Mouse (Mus musculus) embryonic facial prominence, embryonic 13.5 days (tissue): ENCODE data around the gene Tmem63a. TPM values are rescaled to one million over a fixed set of nuclear protein-coding genes. Genes with fewer than 3 reads are reported as not detected.
A peak's percentile ranks its signal among the peaks of the same experiment; 100 is the strongest.

Source experiments
- ATAC-seq: fragments of 200-750 bp; cut with Nextera tagmentation; 2 replicates; pipeline ENCODE4 v1.8.0; 2017; ENCODE audit warnings: low read depth; ENCODE audit not compliant: insufficient number of reproducible peaks, insufficient read depth, low FRiP score, low TSS enrichment
- H3K27ac ChIP-seq: fragments of 300-500 bp; sonication (generic); 2 replicates; pipeline ENCODE4 v1.5.1; 2015; ENCODE audit warnings: moderate library complexity, mild to moderate bottlenecking, inconsistent platforms
- H3K27me3 ChIP-seq: fragments of 300-500 bp; sonication (generic); 2 replicates; pipeline ENCODE4 v1.6.1; 2015; ENCODE audit warnings: mild to moderate bottlenecking, inconsistent platforms
- H3K36me3 ChIP-seq: fragments of 300-500 bp; sonication (generic); 2 replicates; pipeline ENCODE4 v1.6.1; 2015; ENCODE audit warnings: mild to moderate bottlenecking, inconsistent platforms
- H3K4me1 ChIP-seq: fragments of 300-500 bp; sonication (generic); 2 replicates; pipeline ENCODE4 v1.6.1; 2015; ENCODE audit warnings: inconsistent platforms
- H3K4me2 ChIP-seq: fragments of 300-500 bp; sonication (generic); 2 replicates; pipeline ENCODE4 v1.6.1; 2015; ENCODE audit warnings: moderate library complexity, mild to moderate bottlenecking, inconsistent platforms
- H3K4me3 ChIP-seq: fragments of 300-500 bp; sonication (generic); 2 replicates; pipeline ENCODE4 v1.5.1; 2015; ENCODE audit warnings: mild to moderate bottlenecking, inconsistent platforms
- H3K9ac ChIP-seq: fragments of 300-500 bp; sonication (generic); 2 replicates; pipeline ENCODE4 v1.6.1; 2015; ENCODE audit warnings: mild to moderate bottlenecking, inconsistent platforms
- H3K9me3 ChIP-seq: fragments of 300-500 bp; sonication (generic); 2 replicates; pipeline ENCODE4 v1.6.1; 2016; ENCODE audit warnings: inconsistent platforms
- WGBS: fragments of 180-500 bp; shearing (Covaris S2); methylation state at CpG from one replicate; pipeline ENCODE4 v1.1.7; 2015; ENCODE audit warnings: mixed read lengths; 5-methylcytosine and 5-hydroxymethylcytosine counted together
- polyA plus RNA-seq: library from polyadenylated mRNA; unstranded; fragments of >200 nt; fragmentation: Nextera tagmentation; extraction: Ambion mirVana; gene quantifications from 2 replicates; pipeline ENCODE4 v1.2.1, GENCODE M21; 2015

Tmem63a gene
- polyA plus RNA-seq, 1 experiment from 2014 or later: 13.7 TPM

DNA sequence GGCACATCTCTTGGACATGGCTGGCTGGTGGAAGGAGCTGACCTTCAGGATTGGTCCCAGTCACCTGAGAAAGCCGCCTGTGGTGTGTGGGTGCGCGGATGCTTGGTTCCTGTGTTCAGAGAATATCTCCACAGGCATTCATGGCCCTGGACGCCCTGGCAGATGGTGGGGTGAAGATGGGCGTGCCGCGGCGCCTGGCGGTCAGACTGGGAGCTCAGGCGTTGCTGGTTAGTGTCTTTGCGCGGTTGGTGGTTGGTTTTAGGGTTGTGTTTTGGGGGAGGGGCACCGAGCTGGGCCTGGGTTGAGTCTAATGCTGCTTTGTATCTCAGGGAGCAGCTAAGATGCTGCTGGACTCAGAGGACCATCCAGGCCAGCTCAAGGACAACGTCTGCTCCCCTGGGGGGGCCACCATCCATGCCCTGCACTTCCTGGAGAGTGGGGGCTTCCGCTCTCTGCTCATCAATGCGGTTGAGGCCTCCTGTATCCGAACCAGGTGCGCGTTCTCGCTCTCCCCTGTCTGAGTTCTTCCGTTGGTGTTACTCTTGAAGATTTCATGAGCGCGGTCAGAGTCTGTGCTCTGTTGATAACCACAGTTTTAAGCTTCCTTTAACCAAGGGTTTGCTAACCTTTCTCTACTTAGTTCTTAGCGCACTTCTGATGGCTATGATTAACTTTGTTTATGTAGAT, 35.5 kb upstream of the Tmem63a start:
- no peak overlapping the region for H3K4me3 ChIP-seq

DNA sequence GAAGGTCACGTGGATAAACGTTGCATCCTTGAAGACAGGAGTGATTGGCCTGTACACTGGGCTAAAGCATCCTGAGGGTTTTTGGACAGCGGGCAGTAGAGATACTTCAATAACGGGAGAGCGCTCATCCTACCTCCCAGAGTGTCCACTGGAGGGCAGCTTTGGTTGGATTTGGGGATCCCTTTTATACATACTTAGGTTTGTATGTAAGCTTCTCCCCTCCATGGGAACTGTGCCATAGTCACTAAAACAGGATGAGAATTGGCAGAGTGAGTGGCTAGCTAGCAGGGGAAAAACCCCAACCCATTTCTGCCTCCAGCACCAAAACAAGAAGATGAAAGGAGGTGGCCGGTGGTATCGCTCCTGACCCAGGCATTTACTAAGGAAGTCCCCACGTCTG, 31.0 kb upstream of the Tmem63a start:
- H3K9ac ChIP-seq: no peak overlapping the region
- peak overlapping the region; percentile 57 for H3K27ac ChIP-seq
- ATAC-seq: no peak
- H3K9me3 ChIP-seq: no peaks in the 10 kb centered on the region
- no peak overlapping the region for H3K4me3 ChIP-seq
- peak overlapping the region; percentile 44 for H3K4me2 ChIP-seq
- H3K36me3 ChIP-seq: peaks cover 29% of the 10 kb centered on the region
- H3K27me3 ChIP-seq: no peaks in the 10 kb centered on the region
- peaks cover 35% of the 10 kb centered on the region for H3K4me1 ChIP-seq
- 51% methylated on average over 8 of the region's 8 CpGs for WGBS

More for the DNA sequence above, 35.5 kb upstream of the Tmem63a start:
- Histone ChIP-seq H3K27me3 (no peaks in the 10 kb centered on the region), H3K36me3 (peaks cover 34% of the 10 kb centered on the region), H3K9ac (no peak overlapping the region), H3K4me2 (peak overlapping the region; percentile 84; the same call in 1 of the 2 replicates), H3K9me3 (no peaks in the 10 kb centered on the region), H3K27ac (no peak overlapping the region), H3K4me1 (peaks cover 27% of the 10 kb centered on the region)
- WGBS: 90% methylated on average over 24 of the region's 24 CpGs
- ATAC-seq: no peak

DNA sequence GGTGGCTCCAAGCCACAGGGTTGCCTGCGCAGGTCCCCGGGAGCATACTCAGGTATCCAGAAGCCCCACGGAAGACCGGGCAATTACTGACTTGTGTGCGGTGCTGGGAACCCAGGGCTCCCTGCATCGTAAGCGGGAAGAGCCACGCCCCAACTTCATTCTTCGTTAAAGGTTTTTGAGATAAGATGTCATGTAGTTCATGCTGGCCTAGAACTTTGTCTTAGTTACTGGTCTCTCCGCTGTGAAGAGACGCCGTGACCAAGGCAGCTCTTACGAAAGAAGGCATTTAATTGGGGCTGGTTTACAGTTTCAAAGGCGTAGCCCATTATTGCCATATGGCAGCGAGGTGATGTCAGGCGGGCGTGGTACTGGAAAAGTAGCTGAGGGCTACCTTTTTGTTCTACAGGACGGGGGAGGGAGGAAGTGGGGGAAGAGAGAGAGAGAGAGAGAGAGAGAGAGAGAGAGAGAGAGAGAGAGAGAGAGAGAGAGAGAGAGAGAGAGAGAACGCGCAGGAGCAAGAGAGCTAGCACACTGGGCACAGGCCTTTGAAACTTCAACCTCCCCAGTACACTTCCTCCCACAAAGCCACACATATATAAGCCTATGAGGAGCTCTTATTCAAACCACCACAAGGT, 30.4 kb upstream of the Tmem63a start:
- Histone ChIP-seq H3K4me2 (peak overlapping the region; percentile 44), H3K4me1 (peaks cover 30% of the 10 kb centered on the region), H3K4me3 (peak overlapping the region; percentile 9; the same call in 1 of the 2 replicates), H3K36me3 (peaks cover 23% of the 10 kb centered on the region), H3K27ac (peak overlapping the region; percentile 57; the same call in 1 of the 2 replicates), H3K9me3 (no peaks in the 10 kb centered on the region), H3K27me3 (no peaks in the 10 kb centered on the region), H3K9ac (no peak overlapping the region)
- no peak for ATAC-seq
- WGBS: 30% methylated on average over 20 of the region's 20 CpGs

DNA sequence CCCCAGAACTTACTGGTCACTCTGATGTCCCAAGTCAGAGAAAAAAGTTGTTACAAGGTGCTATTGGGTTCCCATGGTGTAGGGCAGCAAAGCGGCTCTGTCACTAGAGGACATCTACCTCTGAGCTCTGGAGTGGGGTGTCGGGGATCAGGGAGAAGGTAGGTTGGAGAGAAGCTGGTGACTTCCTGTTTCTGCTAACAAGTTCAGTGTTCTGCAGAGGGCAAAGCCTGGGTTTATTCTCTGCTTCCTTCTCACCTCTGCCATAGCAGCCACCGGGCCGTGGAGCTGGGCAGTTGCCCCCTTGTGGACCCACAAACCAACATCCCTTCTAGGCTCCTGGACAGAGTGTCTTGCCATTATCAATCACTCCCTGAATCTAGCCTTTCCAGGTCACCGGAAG, 29.4 kb upstream of the Tmem63a start:
- no peaks in the 10 kb centered on the region for H3K27me3 ChIP-seq
- H3K9ac ChIP-seq: no peak overlapping the region
- no peak overlapping the region for H3K27ac ChIP-seq
- peaks cover 13% of the 10 kb centered on the region for H3K36me3 ChIP-seq
- H3K4me3 ChIP-seq: no peak overlapping the region
- H3K4me2 ChIP-seq: no peak overlapping the region
- no peak for ATAC-seq
- H3K9me3 ChIP-seq: no peaks in the 10 kb centered on the region
- WGBS: 83% methylated on average over 5 of the region's 5 CpGs
- peaks cover 30% of the 10 kb centered on the region for H3K4me1 ChIP-seq

DNA sequence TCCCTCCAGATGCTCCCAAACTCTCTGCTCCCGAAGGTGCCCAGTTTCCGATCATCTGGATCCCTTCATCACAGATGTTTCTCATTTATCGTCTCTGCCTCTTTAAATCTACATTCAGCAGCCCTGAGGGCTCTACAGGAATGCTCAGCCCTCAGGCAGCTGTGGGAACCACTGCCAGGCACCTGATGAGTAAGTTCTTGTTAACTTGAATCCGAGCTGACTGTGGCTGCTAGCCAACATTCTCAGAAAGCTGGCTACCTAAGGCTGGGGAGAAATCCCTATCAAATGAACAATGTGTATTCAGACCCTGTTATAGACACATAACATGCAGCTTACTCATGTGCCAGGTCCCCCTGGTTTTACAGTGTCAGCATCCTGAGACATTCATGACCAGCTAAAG, 28.3 kb upstream of the Tmem63a start:
- H3K4me2 ChIP-seq: no peak overlapping the region
- H3K4me1 ChIP-seq: peaks cover 30% of the 10 kb centered on the region
- 0 out of 2 replicates have a peak, but pooled peaks have one; percentile 33 for ATAC-seq
- 13% methylated on average over 4 of the region's 4 CpGs for WGBS
- H3K36me3 ChIP-seq: 0 out of 2 replicates have a peak, but pooled peaks cover 5% of the 10 kb centered on the region
- H3K4me3 ChIP-seq: no peak overlapping the region
- no peak overlapping the region for H3K9ac ChIP-seq
- no peaks in the 10 kb centered on the region for H3K27me3 ChIP-seq
- peak overlapping the region; percentile 39; the same call in 1 of the 2 replicates for H3K27ac ChIP-seq
- no peaks in the 10 kb centered on the region for H3K9me3 ChIP-seq

DNA sequence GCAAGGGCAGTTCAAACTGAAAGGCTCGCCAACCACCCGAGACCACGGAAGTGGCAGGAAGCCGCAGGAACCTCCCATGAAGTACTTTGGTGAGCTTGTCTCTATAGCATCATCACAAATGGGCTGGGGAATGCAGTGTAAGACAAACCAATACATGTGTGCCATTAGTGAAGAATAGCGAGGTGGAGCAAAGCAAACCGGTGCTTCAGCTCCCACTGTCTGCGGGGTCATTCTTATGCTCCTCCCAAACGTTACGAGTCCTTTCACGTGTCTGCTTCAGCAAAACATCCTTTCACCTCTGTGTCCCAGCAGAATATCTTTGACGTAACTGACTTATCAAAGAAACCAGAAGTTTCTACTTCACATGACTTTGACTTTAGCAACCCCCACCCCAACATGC, 25.7 kb upstream of the Tmem63a start:
- H3K4me2 ChIP-seq: no peak overlapping the region
- no peak for ATAC-seq
- no peak overlapping the region for H3K4me3 ChIP-seq
- H3K27me3 ChIP-seq: no peaks in the 10 kb centered on the region
- H3K27ac ChIP-seq: no peak overlapping the region
- H3K9ac ChIP-seq: no peak overlapping the region
- no peaks in the 10 kb centered on the region for H3K36me3 ChIP-seq
- WGBS: 85% methylated on average over 11 of the region's 11 CpGs
- no peaks in the 10 kb centered on the region for H3K9me3 ChIP-seq
- peaks cover 25% of the 10 kb centered on the region for H3K4me1 ChIP-seq

DNA sequence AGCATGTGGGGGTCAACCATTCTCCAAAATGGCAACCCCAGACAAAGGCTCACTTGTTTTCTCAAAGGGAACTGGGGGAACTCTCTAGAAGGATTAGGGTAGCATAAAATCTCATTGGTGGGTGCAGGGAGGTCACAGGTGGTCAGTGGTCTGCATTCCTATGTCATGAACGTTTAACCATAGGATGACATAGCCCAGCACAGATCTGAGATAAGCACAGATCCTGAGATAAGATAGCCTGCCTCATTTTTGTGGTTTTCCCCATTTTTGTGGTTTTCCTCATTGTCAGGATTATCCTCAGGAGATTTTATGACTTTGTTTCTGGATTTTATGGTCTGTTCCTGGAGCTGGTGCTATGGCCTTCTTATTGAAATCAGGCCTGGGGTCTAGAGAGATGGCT, 25.1 kb upstream of the Tmem63a start:
- Histone ChIP-seq H3K9me3 (no peaks in the 10 kb centered on the region), H3K9ac (no peak overlapping the region), H3K4me2 (no peak overlapping the region), H3K27me3 (no peaks in the 10 kb centered on the region), H3K4me1 (peaks cover 19% of the 10 kb centered on the region), H3K4me3 (no peak overlapping the region), H3K27ac (no peak overlapping the region), H3K36me3 (no peaks in the 10 kb centered on the region)
- ATAC-seq: no peak
- 34% methylated on average over 1 of the region's 1 CpGs for WGBS

DNA sequence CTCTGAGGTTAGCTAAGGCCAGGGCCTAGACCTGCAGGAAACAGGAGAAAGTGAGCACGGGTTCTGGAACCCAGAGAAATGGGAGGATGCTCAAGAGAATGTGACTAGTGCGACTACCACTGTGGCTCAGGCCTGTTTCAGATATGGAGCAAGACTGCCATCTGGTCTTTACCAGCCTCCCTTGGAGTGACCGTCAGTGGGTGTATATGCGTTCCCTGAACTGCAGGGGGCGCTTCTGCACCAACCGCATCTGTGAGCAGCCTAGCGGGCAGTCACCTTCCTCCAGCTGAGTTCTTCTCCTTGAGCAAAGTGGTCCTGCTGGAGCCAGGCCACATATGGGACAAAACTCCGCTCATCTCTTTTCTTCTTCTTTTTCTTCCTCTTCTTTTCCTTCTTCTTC, 22.5 kb upstream of the Tmem63a start:
- no peak for ATAC-seq
- WGBS: 27% methylated on average over 8 of the region's 8 CpGs
- H3K36me3 ChIP-seq: no peaks in the 10 kb centered on the region

DNA sequence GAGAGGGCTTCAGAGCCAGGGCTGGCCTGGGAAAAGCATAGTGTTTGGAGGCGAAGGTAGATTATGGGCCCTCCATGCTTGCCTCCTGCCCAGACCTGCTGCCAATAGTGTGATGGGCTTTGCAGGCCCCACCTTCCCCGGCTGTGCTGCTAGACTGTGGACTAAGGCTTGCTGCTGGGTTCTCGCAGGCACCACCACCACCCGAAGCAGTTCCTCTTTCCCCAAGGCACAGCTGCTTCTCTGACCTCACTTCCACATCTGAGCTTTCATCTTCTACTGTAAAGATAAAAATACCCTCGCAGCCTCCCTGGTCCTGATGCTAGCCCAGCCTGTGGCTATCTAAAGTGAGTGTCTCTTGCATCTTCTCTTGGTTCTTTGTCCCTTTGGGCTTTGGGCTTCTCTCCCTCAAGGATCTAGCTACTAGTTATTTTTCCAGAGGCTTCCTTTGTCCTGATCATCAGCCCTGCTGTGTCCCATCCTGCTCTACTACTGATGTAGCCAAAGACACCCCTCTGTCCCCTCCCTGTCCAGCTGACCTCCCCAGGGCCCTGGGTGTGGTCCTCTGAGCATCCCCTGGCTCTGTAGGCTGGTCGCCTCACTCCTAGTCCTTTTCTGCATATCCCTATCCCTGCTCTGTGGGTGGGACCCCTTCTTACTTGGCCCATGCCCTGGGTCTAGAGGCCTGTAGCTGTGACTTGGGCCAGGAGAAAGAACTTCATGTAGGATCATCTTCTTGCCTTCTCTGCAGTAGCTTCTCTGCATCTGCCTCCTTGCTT, 19.7 kb upstream of the Tmem63a start:
- Histone ChIP-seq H3K4me2 (no peak overlapping the region), H3K36me3 (no peaks in the 10 kb centered on the region), H3K27ac (no peak overlapping the region), H3K9me3 (no peaks in the 10 kb centered on the region), H3K4me1 (no peaks in the 10 kb centered on the region), H3K4me3 (no peak overlapping the region), H3K27me3 (peaks cover 2% of the 10 kb centered on the region; the same call in 1 of the 2 replicates), H3K9ac (0 out of 2 replicates have a peak overlapping the region, but pooled peaks have one; percentile 40)
- ATAC-seq: no peak
- 75% methylated on average over 6 of the region's 6 CpGs for WGBS

More for the DNA sequence above, 22.5 kb upstream of the Tmem63a start:
- no peaks in the 10 kb centered on the region for H3K4me1 ChIP-seq
- H3K9ac ChIP-seq: no peak overlapping the region
- H3K9me3 ChIP-seq: no peaks in the 10 kb centered on the region
- H3K27ac ChIP-seq: no peak overlapping the region
- H3K4me3 ChIP-seq: no peak overlapping the region
- H3K4me2 ChIP-seq: no peak overlapping the region
- no peaks in the 10 kb centered on the region for H3K27me3 ChIP-seq

DNA sequence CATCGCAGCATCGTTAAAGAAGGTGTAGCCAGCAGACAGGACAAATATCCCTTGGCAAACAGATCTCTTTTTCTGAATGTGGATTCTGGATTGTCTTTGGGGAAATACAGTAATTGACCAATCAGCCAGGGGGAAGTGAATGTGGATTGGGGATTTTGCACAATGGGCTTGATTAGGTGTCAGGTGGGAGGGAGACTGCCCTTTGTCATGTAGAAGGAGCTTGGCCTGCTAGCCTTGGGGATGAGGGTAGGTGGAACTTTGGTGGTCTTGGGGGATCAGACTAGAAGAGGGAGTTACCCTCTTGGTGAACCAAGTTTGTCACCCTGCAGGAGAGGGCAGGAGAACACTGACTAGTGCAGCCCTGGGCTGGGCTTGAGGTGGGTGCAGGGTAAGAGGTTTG, 17.4 kb upstream of the Tmem63a start:
- no peaks in the 10 kb centered on the region for H3K4me1 ChIP-seq
- H3K9ac ChIP-seq: no peak overlapping the region
- no peak for ATAC-seq
- H3K27me3 ChIP-seq: peaks cover 2% of the 10 kb centered on the region; the same call in 1 of the 2 replicates
- H3K36me3 ChIP-seq: no peaks in the 10 kb centered on the region
- 45% methylated on average over 2 of the region's 2 CpGs for WGBS
- H3K4me2 ChIP-seq: no peak overlapping the region
- H3K9me3 ChIP-seq: no peaks in the 10 kb centered on the region
- no peak overlapping the region for H3K27ac ChIP-seq
- no peak overlapping the region for H3K4me3 ChIP-seq

DNA sequence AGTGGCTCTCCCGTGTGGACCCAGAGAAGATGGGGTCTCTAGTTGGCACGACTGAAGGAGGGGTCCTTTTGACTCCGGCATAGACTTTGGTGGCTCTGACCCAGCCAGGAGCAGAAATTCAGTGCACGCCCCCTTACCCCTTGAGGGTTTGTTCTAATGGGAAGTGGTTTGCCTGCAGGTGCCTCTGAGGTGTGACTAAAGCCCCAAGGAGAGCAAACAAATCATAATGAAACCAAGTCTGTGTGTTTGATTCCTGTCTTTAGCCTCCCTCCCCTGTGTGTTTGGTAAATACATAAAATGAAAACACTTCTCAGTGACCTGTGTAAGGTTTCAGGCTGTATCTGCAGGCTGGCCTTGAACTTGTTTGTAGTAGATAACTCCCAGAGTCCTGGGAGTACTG, 15.9 kb upstream of the Tmem63a start:
- 77% methylated on average over 4 of the region's 4 CpGs for WGBS
- Histone ChIP-seq H3K9me3 (no peaks in the 10 kb centered on the region), H3K4me1 (no peaks in the 10 kb centered on the region), H3K9ac (no peak overlapping the region), H3K27me3 (peaks cover 2% of the 10 kb centered on the region; the same call in 1 of the 2 replicates), H3K4me3 (no peak overlapping the region), H3K36me3 (no peaks in the 10 kb centered on the region), H3K4me2 (no peak overlapping the region), H3K27ac (no peak overlapping the region)
- no peak for ATAC-seq
